Mouse (Mus musculus) heart, postnatal 0 days (tissue): ENCODE data around the gene Zfp937.

ENCODE experiments used
- CTCF ChIP-seq: IDR thresholded peaks from 2 replicates; pipeline ENCODE4 v1.5.1; 2016; ENCODE audit warnings: antibody characterized with exemption, control low read depth, low read depth
- EP300 ChIP-seq: IDR thresholded peaks from 2 replicates; pipeline ENCODE4 v1.6.1; 2016; ENCODE audit warnings: antibody characterized with exemption, low read depth

GRCm38 (mm10) chr2:150173833-150174232 is 44.0 kb upstream of the Zfp937 start:
- TF ChIP-seq CTCF (no peak), EP300 (no peak)
